Mouse (Mus musculus) small intestine, adult 2 months (tissue): ENCODE data around the gene Klf13.

Experiments
- CTCF ChIP-seq: fragments of 200-500 bp; IDR thresholded peaks from 2 replicates; pipeline ENCODE4 v1.5.1; 2012; ENCODE audit warnings: low read depth, mild to moderate bottlenecking, control low read depth, inconsistent platforms, low read length, moderate library complexity, mixed read lengths; ENCODE audit not compliant: insufficient replicate concordance, insufficient read length; ENCODE audit errors: extremely low read depth
- POLR2A ChIP-seq: fragments of 200-500 bp; IDR thresholded peaks from 2 replicates; pipeline ENCODE4 v1.6.1; 2012; ENCODE audit warnings: low read depth, mild to moderate bottlenecking, control low read depth, inconsistent platforms, low read length, moderate library complexity

DNA sequence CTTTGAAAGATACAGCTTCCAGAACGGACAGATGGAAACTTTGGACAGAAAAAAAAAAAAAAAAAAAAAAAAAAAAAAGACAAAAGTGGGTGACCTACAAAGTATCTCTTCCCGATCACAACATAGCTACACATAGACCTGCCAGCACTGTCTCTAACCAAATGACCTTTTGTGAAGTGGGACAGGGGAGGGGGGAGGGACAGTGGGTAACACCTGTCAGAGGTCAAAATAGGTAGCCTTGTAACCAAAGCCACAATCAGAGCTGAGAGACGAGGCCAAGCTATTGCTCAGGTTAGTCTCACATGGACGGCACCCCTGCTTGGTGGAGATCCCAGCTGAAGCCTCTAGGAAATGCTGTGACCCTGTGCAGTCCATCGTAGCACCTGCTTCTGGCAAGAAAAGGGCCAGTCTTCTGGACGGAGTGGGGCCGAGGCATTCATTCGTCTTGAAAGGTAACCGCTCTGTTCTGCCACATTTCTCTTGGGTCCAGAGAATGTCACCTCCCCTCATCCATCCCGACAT, 51.1 kb downstream of the Klf13 start:
- TF ChIP-seq CTCF (no peak), POLR2A (no peak)
